Mouse (Mus musculus): ENCODE data around the gene Doc2a.

Doc2a gene

DNA sequence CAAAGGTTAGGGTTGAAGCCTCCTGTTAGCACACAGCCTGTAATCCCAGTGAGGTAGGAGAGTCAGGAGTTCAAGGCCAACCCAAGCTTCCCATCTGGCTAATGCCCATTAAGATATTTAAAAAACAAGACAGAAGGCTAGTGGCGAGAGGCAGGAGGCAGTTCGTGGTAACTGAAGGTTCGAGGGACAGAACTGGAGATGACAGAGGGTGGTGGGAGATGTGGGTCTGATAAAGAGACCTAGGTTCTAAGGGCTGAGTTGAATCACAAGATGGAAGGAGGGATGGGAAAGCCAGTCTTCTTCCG is at the start of gene Doc2a:
Gene Doc2a (plus strand): TSS at position 301 of the 305 bp plus-strand sequence.
- DNase-seq = no peak

DNA sequence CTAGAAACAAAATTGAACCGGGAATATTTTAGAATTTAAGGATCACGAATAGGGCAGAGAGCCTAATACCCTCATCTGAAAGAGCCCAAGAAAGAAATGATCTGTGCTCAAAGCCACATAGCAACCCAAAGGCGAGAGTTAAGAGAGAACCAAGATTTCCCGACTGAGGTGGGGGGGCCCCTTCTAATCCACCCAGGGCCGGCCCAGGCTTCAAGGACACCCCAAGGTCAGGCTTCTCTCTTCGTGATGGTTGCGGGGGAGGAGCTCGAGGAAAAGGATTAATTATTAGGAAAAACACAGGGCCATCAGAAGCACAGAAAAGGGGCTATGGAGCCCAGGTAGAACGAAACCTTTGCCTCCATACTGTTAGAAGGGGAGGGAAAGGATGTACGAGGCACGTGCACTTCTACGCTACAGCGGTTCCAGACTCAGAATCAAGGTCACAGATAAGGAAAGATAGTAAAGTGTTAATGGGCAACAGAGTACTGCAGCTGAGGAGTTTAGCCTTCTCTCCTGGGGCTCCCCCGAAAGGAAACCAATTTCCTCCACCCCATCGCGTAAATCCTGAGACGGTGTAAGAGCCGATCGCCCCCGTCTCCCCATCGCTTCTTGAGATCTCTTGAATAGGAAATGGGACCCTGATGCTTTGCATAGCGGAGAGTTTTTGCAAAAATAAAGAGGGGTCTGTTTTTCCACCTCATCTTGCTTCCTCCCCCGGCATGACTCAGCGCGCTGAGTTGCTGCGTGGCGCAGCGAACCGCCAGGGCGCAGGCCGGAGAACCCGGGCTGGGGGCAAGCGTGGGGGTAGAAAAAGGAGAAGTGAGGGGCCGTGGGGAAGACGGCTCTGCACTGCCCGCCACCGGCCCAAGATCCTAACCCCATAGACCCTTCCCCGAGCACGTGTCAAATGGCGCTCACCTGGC is 48.8 kb upstream of the Doc2a start:
- peak in 1 of 2 experiments; percentile 55 for DNase-seq

DNA sequence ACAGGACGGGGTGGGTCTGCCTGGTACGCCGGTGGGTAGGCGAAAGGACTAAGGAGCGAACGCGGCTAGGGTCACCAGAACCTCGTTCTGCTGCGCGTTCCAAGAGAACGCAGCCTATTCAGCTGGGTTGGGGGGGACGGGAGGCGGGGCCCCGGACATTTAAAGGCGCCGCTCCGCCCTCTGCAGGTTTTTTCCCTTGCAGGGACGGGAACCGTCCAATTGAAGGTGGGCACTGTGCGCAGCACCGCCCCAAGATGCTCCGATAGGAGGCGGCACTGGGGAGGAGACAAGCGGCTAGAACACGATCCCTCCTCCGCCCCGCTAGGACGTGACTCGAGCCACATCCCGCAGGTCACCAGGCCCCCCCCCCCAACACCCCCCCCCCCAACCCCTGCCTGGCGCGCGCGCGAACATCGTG is 48.2 kb upstream of the Doc2a start:
- DNase-seq = peak; percentile 97 to 98

DNA sequence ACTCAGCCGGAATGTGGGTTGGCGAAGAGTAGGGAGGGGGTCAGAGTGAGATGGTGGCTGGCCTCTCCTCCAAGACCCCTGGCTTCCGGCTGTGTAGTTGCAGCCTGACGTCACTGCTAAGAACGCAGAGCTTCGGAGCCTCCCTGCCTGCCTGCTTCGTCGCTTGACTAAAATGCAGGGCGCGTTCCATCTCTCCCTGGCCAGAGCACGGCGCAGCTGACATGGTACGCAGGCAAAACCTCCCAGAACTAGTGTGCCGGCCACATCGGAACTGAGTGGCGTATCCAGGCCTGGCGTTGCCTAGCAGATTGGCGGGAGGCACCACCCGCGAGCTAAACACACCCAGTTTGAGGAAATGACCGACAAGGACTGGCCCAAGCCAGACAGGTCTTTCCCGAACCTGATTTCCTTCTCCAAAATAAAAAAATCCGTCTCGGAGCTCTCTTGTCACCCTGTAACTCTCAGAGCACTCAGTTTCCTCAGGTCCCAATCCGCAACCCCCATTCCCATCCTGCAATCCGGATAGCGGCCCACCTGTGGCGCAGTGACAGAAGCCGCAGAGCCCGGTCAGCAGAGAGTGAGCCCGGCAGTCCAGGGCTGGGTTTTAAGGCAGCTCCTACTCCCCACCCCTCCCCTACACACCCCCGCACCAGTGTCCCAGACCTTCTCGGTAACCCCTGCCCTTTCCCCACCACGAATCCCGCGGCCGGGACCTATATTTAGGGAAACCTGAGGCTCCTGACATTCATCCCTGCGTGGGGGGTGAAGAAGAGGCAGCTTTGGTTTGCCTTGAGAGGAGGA is 47.5 kb upstream of the Doc2a start:
- peak in 1 of 2 experiments; percentile 51 for DNase-seq

DNA sequence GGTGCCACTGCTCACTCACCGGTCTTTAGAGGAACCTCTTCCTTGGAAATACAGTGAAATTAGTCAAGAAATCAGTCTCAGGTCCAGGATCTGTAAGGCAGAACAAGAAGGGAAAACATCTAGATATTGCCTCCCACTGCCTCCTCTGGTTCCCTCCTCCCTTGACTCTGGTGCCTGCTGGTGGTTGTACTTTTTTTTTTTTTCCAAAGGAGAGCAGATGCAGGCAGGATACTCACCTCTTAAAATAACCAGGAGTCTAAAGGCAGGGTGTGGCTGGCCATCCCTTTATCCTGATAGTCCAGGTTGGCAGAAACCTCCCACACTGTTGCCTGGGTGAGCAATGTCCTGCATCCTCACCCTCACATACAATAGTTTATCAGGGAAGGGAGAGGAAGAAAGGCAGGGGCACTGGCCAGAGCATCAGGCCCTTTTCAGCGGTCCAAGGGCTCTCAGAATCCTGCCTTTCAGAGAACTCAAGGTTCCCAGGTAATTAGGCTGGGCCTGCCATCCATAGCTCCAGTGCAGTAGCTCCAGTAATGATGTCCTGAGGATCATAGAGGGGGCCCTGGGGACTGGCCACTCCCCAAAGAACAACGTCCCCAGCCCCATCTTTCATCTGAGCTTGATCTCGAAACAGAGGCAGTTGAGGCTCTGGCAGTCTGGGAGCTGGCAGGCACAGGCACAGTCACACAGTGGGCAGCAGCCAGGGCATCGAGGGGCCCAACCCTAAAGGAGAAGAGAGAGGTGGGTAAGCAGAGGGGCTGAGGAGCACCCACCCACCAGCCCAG is 46.8 kb upstream of the Doc2a start:
- DNase-seq = no peak

DNA sequence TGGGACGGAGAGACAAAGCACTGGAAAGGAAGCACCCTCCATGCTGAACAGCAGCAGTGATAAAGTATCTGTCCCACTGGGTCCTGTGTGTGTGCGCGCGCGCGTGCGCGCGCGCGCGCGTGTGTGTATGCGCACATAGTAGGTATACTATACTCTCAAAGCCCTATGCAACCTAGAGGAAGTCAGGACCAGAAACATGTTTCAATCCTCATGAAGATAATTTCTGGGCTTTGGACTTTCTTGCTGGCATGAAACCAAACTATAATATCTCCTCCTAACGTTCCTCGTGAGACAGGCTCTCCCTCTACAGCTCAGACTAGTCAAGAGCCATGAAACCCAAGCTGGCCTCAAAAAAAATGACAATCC is 46.2 kb upstream of the Doc2a start:
- DNase-seq = no peak

DNA sequence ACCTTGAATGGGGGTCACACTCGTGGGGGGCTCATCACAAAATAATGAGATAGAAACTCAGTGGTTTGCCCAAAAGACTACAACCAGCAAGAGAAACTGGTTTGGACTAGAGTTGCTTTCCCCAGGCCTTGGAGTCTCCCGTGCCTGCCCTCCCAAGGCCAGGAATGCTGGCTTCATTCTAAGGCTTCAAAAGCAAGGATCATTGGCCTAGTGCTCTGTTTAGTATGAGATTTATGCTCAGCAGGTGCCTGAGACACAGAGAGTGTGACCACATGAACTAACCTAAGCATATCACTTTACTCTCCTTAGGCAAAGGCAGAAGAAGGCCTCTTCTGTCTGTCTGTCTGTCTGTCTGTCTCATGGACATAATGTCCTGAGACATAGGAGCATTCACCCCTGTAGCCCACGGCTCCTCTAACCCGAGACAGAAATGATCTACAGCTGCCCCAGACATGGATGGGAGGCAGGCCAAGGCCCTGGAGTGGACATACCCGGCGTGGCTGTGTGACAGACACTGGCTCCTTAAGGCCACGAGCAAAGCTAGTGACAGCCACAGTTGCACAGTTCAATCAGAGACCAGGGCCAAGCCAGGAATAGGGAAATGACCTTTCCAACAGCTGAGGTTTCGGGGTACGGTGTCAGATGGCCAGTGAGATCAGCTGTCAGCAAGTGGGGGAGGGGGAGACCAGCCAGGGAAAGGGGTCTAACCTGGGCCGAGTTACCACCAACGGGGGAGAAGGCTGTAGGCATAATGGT is 44.9 kb upstream of the Doc2a start:
- DNase-seq = no peak

DNA sequence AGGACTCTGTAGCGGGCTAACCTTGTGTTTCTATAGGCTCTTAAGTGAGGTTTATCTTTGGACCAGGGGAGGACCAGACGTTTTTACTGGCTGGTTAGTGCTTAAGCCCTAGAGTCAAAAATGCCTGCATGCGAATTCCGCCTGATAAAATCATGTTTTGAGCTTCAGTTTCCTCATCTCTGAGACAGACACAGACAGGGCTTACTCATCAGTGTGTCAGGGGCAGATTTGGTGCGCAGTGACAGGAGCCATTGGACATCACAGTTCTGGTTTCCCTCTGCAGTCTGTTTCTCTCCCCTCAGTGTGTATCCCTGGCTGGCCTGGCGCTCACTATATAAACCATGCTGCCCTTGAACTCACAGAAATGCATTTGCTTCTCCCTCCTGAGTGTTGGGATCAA is 44.0 kb upstream of the Doc2a start:
- DNase-seq = no peak

DNA sequence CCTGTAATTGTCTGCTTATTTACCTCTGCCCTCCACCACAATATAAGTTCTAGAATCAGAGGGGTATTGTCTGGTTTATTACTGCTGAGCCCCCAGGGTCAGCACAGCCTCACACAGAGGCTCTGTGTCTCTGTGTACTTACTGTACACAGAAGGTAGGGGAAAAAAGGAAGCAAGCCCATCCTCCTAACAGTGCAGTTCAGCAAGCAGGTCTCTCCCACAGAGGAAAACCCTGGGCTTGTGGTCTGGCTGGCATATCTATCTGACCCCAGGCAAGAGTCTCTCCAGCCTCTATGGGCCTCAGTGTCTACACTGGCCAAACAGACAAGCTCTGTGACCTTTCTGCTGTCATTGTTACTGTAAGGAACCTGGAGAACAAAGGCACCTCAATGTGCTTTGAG is 43.5 kb upstream of the Doc2a start:
- DNase-seq = no peak

DNA sequence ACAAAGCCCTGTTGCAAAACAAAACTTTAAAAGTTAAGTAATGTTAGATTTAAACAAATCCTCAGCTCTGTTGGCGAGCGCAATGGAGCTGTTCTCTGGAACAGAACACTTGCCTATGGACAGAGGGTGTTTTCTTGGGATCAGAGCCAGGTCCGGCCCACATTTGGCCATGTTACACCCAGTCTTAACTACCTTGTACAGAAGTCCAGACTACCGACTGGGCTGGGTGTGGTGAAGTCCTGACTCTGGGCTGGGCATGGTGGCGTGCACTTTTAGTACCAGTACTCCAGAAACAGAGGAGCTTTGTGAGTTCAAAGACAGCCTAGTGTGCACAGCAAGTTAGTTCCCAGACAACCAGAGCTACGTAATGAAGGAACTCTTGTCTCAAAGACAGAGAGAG is 40.3 kb upstream of the Doc2a start:
- no peak for DNase-seq

DNA sequence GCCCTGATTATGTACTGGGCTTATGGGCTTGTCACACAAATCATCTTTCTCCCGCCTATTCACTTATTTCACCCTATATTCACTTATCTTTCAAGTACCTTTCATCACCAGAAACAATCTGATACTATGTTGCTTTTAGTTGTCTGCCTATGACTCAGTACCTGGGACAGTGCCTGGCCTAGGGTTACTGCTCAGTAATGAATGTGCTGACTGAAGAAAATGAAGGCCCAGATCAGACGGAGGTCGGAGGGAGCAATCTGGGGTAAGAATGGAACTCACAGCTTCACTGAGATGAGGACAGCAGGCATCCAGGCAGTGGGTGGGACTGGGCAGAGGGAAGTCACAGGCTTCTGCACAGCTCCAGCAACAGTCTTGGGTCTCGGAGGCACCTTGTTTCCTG is 39.8 kb upstream of the Doc2a start:
- no peak for DNase-seq

DNA sequence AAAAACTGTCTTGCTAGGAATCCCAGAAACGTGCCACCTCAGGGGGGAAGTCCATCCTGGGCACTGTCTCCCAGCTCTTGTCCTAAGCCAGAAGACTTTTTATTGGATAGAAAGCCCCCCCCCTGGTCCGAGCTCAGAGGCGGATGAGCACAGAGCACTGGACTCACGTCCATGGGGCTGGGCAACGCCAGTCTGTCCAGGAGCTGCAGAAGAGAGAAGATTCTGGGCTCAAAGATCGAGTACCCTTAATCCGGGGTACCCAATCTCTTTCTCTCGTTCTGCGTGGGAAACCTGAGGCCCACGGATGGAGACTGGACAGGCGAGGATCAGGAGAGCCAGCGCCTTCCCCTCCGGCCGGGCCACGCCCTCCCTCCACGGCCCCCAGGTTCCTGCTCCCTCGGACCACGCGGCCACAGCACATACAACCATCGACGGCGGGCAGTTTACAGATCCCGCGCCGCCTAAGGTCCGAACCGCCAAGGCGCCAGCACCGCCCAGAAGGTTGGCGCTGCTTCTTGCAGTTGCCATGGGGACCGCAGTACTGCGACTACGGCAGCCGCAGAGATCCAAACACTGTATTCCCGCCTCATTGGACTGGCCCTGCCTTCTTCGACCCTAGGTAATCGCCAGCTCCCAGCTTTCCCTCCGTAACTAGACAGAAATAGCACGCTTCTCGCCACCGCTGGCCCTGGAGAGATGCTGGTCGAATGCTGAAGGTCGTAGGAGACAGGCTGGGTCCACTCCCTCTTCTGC is 38.3 kb upstream of the Doc2a start:
- peak; percentile 91 to 93 for DNase-seq

DNA sequence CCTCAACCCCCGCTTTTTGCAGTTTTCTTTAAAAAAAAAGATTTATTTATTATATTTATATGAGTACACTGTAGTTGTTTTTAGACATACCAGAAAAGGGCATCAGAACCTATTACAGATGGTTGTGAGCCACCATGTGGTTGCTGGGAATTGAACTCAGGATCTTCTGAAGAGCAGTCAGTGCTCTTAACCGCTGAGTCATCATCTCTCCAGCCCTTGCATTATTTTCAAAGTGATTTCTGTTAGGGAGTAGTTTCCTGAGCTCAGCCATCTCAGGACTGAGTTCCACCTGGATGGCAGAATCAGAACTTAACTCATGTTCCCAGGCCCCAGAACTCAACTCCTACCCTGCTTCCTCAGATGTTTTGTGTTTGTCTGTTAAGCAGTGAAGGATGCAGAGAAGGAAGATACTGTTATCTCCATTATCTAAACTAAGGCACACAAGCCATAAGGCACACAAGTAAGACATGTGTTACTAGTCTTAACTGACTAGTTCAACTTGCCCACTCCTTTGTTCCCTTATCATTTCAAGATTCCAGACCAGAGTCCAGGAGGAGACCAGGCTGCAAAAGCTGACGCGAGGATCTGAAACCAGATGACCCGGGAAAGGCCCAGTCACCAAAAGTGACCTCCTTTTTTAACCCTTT is 37.4 kb upstream of the Doc2a start:
- no peak for DNase-seq

DNA sequence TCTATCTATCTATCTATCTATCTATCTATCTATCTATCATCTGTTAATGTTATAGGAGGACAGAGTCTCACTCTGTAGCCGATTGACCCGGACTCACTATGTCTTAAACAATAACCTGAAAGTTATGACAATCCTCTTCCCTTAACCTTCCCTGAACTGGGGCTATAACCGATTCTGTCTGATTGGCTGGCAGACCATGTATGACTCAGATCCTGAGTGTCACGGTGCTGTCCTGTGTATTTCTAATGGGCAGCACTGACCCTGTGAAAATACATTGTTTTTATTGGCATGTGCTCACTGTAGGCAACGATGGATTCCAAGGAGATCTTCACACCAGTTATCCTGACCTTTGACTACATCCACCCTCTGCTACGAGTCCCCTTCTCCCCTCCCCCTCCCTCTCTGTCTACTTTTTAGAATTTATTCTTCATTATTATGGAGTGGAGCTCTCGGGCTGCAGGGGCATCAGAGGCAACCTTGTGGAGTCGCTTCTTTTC is 31.4 kb upstream of the Doc2a start:
- no peak for DNase-seq

DNA sequence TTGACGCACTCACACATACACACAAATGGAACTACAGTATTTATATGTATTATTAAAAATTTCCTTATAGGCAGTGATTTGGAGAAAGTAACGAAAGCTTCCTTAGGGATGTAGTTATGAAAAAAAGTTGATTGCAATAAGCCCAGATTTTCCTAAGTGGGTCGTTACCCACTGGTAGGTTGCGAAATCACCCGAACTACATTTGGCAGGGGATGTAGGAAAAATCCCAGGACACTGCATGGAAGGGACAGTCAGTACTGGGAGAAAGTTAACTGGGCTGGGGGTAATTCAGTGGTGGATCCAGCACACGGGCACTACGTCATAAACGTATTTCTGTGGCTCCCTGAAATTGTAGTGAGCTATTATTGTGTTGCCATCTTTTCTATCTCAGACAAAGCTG is 30.7 kb upstream of the Doc2a start:
- no peak for DNase-seq

DNA sequence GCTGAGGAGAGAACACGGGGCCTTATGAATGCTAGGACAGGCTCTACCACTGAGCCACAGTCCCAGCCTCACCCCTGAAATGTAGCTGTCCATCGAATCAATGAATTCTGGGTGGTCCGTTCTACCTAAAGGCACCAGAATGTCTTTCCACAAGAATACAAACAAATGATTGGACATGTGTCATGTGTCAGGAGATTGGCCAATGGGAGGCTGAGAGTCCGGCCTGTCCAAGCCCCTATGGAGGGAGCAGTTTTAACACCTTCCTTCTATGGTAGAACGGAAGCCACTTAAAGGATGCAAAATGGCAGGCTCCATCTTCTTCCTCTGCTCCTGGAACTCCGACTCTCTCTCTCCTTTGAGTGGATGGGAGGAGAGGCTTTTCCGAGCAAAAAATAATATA is 29.6 kb upstream of the Doc2a start:
- DNase-seq = no peak

DNA sequence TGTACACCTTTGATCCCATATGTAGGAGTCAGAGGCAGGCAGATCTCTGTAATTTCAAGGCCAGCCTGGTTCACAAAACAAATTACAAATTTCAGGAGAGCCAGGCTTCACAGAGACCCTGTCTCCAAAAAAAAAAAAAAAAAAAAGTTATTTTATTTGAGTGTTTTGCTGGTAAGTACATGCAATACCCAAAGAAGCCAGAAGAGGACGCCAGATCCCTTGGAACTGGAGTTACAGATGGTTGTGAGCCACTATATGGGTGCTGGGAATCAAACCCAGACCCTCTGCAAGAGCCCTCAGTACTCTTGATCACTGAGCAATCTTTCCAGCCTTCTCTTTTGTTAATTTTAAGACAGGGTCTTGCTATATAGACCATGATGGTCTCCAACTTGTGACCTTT is 28.4 kb upstream of the Doc2a start:
- DNase-seq = no peak

DNA sequence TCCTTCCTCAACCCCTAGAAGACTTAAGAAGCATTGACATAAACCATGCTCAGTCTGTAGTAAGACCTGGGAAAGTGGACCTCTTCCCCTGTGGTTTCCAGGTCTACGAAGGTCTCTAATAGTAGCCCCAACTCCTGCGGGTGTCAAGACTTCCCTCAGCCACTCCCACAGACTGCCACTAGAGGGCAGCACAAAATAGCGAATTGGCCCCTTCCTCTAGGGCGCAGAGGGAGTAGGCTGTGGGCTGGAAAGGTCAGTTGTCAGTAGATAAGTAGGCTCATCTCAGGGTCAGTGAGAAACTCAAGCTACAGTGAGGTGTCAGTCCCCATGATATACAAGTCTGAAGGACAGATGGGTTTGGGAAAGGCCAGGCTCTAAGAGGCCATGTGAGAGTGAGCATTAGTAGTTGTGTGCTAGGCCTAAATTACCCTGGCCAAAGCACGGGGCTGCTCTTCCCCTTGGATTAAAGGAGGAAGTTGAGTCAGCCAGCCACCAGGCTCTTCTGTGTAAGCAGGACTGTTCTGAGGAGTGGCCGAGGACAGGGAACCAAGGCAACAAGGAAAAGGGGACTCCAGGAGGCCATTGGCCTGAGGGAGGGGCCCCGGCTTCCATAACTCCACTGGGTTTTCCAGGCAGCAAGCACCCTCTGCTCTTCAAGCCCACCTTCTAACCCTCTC is 25.2 kb upstream of the Doc2a start:
- DNase-seq = peak; percentile 88

DNA sequence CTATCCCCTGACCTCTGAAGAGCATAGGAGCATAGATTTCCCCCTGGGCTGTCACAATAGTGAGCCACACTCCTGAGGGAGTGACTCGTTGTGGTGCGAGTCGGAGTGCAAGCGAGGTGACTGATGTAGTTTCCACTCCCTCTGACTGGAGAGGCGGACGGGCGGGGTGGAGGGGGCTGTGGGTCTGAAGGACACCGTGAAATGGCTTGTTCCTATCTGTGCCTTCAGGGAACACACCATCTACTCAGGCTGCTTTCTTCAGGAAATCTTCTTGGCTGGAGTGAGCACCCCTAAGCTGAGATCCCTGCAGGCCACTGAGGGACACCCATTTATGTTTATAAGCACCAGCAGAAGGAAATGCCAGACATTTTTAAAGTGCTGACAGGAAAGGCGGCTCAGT is 24.5 kb upstream of the Doc2a start:
- DNase-seq = no peak

DNA sequence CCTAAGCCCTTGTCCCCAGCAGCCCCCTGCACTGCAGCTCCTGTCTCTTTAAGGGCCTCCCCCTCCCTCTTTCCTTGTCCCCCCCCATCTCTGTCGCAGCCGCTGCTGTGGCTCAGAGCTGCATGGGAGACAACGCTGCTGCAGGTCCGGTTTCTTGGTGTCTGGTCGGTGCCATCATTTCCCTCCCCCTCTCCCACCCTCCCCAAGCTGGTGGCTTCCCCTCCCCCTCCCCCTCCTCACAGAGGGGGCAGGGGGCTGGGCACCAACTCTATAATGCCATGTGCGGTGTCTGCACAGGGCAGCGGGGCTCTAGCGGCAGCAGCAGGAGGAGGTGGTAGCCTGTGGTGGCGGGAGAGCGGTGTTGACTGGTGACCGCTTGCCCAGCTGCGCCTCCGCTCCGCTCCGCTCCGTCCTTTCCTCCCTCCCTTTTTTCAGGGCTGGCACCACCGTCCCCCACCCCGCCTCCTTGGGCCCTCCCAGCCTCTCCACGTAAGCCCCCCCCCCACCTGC is 24.0 kb upstream of the Doc2a start:
- peak in 1 of 2 experiments; percentile 33 for DNase-seq

Data from kidney, postnatal 4 days (tissue).